Mouse (Mus musculus) ES-E14 (cell line): ENCODE measurements at regions not wholly inside any gene's neighbourhood (a gene's known extent, or its start where the extent isn't known, plus 50 kb on each side); places are given as distances from the start of the nearest gene placed in this dataset.

Source experiments
- HCFC1 ChIP-seq: IDR thresholded peaks from 2 replicates; pipeline ENCODE4 v1.6.1; 2012; ENCODE audit warnings: low read length, inconsistent platforms, borderline replicate concordance; ENCODE audit not compliant: insufficient read depth
- MAFK ChIP-seq: IDR thresholded peaks from 2 replicates; pipeline ENCODE4 v1.6.1; 2014; ENCODE audit warnings: mild to moderate bottlenecking, low read depth, low read length, inconsistent platforms; ENCODE audit not compliant: insufficient read depth
- ZC3H11A ChIP-seq: IDR thresholded peaks from 2 replicates; pipeline ENCODE4 v1.6.1; 2012; ENCODE audit warnings: low read depth, mild to moderate bottlenecking, inconsistent platforms, low read length, borderline replicate concordance
- ZNF384 ChIP-seq: IDR thresholded peaks from 2 replicates; pipeline ENCODE4 v1.6.1; 2012; ENCODE audit warnings: low read depth, low read length, inconsistent platforms

DNA sequence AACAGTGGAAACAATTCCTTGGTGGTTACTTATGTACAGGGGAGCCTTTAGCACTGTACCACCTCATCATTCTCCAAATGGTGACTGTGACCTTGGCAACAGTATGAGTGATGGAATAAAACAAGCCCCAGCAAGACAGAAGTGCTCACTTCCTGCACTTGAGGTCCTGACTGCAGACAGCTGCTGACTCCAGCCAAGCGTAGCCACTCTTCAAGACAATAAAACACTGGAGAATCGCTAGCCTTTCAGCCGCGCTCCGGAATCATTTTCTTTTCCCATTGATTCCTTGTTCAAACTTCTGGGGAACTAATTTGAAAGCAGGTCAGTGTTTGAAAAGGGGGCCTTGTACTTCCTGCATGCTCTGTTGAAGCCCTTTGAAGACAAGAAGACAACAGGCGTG lies 344.2 kb downstream of the Rps15a start:
- TF ChIP-seq MAFK = no peak
- no peak for TF ChIP-seq HCFC1
- no peak for TF ChIP-seq ZNF384
- no peak for TF ChIP-seq ZC3H11A
